Mouse (Mus musculus) MEL-GATA-1-ER (cell line): Measurements from ENCODE around the gene Zfp213.
A peak's percentile ranks its signal among the peaks of the same experiment; 100 is the strongest.

Experiments
- DNase-seq: peaks from one replicate; pipeline ENCODE4 v3.0.0-alpha.2; 2012; ENCODE audit warnings: low read depth; ENCODE audit errors: extremely low read depth

Gene Zfp213

GRCm38 (mm10) chr17:23574130-23574529, 10.1 kb upstream of the Zfp213 start:
- DNase-seq = no peak

- no peak for DNase-seq
Observed at GRCm38 (mm10) chr17:23572059-23572458, 8.0 kb upstream of the Zfp213 start.

DNA sequence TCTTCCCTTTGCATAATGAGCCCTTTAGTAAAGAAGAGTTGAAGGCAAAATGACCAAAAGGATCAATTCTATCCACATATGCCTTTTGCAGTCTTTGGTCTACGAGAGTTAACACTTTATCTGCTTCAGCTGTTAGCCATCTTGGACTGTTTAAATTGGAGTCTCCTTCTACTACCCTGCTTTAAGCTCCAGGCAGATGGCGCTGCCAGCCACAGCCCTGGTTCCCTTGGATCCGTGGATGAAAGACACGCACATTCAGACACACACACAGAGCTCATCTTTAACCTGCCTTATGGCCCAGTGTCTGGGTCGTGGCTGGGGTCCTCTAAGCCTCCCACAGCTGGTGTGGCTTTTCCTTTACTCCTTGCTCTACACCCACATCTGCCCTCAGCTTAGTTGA, 7.0 kb upstream of the Zfp213 start:
- DNase-seq = no peak

GRCm38 (mm10) chr17:23570017-23570416, 6.0 kb upstream of the Zfp213 start:
- no peak for DNase-seq

DNA sequence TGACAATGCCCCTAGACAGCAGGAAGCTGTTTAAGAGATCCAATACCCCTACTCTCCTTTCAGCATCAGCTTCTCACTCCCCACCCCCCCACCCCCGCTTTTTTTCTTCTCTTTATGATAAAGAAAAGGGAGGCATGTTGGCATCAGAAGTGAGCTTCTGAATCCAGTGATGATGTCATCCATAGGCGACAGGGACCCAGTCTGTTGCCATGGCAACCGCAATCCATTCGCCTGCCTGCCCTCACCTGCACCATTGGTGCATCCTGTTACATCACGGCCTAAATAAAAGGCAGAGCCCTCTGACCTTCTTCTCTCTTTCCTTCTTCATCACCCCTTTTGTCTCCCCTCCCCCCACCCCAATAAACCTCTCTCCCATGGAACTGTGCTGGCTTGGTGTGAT, 4.3 kb upstream of the Zfp213 start:
- DNase-seq = no peak

DNA sequence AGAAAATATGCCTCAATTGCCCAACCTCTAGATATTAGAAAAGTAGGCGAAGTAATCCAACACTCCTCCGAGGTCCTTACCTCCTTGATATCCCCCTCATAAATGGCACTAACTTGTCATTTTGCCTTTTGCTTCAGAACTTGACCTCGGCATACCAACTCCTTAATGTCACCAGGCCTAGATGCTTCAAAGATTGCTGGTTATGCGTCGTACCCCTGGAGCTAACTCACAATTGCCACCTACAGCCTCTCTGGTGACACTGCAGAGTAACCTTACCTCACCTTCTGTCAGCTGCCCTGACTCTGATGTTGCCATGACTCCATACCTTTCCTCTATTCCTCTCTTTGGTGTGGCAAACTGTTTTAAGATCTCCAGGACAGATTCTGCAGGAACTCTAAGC, 2.7 kb upstream of the Zfp213 start:
- no peak for DNase-seq

GRCm38 (mm10) chr17:23564368-23564715, 304 bp upstream of the Zfp213 start:
- no peak for DNase-seq

DNA sequence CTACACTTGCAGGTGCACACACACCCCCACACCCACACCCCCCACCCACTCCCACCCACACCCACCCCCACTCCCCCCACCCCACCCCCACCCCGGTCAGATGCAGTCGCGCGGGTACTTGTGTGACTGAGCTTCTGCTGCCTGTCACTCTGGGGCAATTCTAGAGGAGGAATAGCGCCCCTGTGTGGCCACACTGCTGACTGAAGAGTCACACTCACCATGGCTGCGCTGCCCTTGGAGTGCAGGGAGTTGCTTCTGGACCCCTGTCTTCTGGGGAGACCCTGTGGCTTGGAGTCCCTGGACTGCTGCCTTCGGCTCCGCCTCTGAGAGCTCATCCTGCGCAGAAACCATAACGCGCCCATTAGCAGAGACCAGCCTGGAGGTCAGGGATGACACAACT, 4.3 kb downstream of the Zfp213 start:
- DNase-seq = no peak

GRCm38 (mm10) chr17:23555243-23555916, 8.7 kb downstream of the Zfp213 start:
- no peak for DNase-seq

GRCm38 (mm10) chr17:23554321-23554720, 9.7 kb downstream of the Zfp213 start:
- DNase-seq = no peak

GRCm38 (mm10) chr17:23553634-23554120, 10.4 kb downstream of the Zfp213 start:
- no peak for DNase-seq

DNA sequence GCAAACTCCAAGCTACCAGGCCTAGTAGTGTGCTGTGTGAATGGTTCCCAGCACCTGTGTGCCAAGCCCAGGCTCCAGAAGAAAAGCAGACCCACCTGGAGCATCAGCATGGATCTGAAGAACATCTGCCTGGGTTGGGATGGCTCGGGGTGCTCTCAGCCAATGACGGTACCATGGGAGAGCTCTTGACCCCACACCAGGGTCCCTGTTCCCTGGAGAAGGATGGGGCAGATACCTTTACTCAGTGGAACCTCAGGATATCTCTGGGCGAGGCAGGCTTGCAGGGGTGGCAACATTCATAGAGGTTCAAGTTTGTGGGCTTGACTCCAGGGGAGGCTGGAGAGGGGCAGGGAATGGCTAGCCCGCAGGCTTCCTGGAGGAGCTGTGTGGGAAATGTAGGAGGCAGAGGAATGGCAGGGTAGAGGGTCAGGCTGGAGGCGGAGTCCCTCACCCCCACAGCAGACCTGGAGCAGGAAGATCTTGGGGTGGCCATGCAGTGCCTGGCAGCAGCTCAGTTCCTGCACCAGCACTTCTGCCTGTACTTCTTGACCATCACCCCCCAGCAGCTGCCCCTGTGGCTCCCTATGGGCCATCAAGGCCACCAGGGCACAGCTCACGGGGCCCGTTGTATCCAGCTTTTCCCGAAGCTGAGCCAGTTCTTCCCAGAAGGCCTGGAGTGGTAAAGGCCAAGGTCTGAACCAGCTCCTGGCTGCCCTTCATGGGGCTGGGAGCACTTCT, 11.0 kb downstream of the Zfp213 start:
- DNase-seq = no peak

DNA sequence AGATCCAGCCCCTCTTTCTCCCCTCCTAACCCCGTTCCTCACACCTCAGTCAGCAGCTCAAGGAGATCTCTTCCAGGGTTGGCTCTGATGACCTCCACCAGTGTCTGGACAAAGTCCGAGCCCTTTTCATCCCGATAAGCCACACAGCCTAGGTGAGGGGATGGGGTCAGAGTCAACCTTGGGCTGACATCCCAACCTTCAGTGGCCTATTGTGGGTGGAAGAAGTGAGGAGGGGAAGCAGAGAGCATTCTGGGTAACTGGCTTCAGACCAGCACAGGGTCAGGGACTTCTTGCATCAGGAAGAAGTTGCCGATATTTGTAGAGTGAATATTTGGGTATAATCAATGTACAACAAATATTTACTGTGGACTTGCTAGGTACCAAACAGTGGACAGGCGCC, 12.1 kb downstream of the Zfp213 start:
- DNase-seq = no peak

GRCm38 (mm10) chr17:23551416-23551815, 12.6 kb downstream of the Zfp213 start:
- no peak for DNase-seq

- DNase-seq = no peak
Observed at GRCm38 (mm10) chr17:23550856-23551255, 13.2 kb downstream of the Zfp213 start.

DNA sequence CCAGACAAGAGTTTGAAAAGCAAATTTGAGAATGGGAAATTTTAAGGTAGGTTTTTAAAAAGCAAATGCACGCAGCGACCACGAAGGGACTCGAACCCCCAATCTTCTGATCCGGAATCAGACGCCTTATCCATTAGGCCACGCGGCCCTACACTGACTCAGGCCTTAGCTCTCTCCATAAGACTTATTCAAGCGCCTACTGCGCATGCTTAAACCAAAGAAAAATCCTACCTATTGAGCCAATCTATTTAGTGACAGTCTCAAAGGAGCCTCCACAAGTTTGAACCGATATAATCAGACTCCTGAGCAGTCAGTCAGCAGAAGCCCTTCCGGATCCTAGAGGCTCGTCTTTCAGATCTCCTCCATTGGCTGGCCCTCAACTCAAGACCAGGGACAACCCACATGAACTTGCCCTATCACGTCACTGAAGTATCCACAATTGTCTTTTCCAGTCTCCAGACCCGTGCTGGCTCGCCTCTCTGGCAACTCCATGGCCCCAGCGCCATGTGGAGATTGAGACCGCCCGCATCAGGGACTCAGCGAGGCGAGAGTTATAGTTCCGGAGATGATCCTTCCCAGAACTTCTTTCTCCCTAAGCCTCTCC, 13.7 kb downstream of the Zfp213 start:
- peak; percentile 90 for DNase-seq

GRCm38 (mm10) chr17:23549441-23549840, 14.6 kb downstream of the Zfp213 start:
- no peak for DNase-seq

DNA sequence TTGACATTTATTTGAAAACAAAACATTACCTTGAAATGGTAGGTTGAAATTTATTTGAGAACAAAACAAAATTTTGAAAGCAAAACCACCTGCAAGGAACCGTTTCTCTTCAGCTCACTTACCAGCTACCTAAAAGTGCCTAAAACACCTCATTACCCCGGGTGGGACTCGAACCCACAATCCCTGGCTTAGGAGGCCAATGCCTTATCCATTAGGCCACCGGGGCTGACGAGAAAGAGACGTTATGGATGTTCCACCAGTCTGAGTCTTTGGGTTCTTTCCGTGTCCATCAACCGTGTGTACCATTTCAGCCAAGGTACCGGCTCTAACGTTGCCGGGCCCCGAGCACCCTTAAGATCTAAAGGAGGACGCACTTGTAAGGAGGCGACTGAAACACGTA, 15.4 kb downstream of the Zfp213 start:
- peak; percentile 86 for DNase-seq

DNA sequence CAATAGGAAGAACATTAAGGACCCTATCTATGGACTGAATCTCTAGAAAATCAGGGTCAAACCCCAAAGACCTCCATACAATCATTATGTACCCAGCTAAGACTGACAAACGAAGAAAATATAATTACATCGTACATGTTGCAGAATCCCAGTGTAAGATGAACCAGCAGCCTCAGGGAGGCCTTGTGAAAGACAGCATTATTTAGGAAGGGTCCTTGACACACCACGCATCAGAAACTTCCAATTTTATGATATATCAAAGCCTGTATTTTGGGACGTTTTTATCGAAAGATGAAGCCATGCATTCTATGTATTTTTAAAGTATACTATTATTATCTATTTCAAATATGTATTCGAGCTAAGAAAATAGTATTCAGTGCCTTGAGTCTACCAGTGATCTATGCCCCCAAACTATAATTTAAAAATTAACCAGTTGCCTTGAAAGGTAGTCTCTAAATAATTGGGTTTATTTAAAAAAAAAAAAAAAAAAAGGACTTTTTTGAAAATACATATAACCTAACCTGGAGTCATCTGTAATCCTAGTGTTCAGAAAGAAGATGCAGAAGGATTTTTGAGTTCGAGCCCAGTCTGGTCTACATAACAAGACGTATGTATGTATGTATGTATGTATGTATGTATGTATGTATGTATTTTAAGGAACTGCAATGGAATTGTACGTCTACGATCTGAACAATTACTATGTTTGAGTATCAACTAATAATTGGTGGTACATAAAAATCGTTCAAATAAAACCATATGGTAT, 16.2 kb downstream of the Zfp213 start:
- DNase-seq = peak; percentile 85

- DNase-seq = no peak
Observed at GRCm38 (mm10) chr17:23546702-23547505, 17.1 kb downstream of the Zfp213 start.

DNA sequence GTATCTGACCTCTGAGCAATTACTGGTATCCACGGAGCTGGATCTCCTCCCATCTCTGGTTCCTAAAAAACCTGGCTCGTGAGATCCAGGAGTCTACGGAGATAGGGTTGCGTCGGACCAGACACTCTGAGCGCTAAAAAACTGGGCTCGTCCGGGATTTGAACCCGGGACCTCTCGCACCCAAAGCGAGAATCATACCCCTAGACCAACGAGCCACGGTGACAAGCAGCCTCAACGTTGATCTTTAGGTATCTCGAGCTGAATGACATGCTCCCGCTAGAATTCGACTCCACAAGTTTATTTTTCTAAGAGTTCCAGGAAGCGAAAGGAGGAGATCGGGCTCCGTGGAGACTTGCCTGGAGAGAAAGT, 17.7 kb downstream of the Zfp213 start:
- peak; percentile 81 for DNase-seq
